Mouse (Mus musculus) small intestine, adult 2 months (tissue): ENCODE measurements around the gene Nubp2.

Experiments used
- CTCF ChIP-seq: fragments of 200-500 bp; IDR thresholded peaks from 2 replicates; pipeline ENCODE4 v1.5.1; 2012; ENCODE audit warnings: low read depth, mild to moderate bottlenecking, control low read depth, inconsistent platforms, low read length, moderate library complexity, mixed read lengths; ENCODE audit not compliant: insufficient replicate concordance, insufficient read length; ENCODE audit errors: extremely low read depth
- POLR2A ChIP-seq: fragments of 200-500 bp; IDR thresholded peaks from 2 replicates; pipeline ENCODE4 v1.6.1; 2012; ENCODE audit warnings: low read depth, mild to moderate bottlenecking, control low read depth, inconsistent platforms, low read length, moderate library complexity

- TF ChIP-seq POLR2A = no peak
- no peak for TF ChIP-seq CTCF
Measured at GRCm38 (mm10) chr17:24895571-24896240, 9.6 kb upstream of the Nubp2 start.
